Mouse (Mus musculus): Measurements from ENCODE around the gene Mdm4. TPM values are rescaled to one million over a fixed set of nuclear protein-coding genes. Genes with fewer than 3 reads are reported as not detected.
"Not testable (repeated sequence)": the region's sequence is repeated elsewhere in the genome, so short reads cannot be mapped to it uniquely, and the experiment has no call there.

Gene Mdm4
- polyA plus RNA-seq, 1 experiment from 2014 or later: 35.9 TPM

DNA sequence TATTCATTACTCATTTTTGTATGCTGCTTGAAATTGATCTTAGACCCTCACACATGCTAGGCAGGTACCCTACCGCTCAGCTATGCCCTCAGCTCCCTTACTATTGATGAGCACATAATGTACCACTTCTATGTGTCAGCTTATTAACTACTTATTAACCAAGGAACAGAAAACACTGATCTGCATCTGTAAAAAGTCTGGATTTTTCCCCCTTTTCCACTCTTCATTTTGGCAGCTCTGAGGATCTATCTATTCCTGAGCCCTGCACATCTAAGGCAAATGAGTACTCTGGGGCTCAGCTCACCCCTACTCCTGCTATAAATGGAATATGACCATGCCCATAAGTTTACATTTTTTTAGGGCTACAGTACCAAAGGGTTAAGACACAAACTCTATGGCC lies 16.2 kb downstream of the Mdm4 start:
- Histone ChIP-seq H3K27ac (no peak overlapping the region), H3K36me3 (peaks cover 68% of the 10 kb centered on the region), H3K27me3 (no peaks in the 10 kb centered on the region), H3K4me3 (no peak overlapping the region), H3K4me1 (no peaks in the 10 kb centered on the region), H3K4me2 (no peak overlapping the region), H3K9ac (no peak overlapping the region), H3K9me3 (no peaks in the 10 kb centered on the region)
- no peak for ATAC-seq (ENCODE audit: insufficient number of reproducible peaks, low FRiP score, low TSS enrichment, low read depth)
- WGBS: 93% methylated on average over 1 of the region's 1 CpGs

GRCm38 (mm10) chr1:133013331-133013730 lies 17.0 kb downstream of the Mdm4 start:
- Histone ChIP-seq H3K4me1 (no peaks in the 10 kb centered on the region), H3K27ac (no peak overlapping the region), H3K36me3 (peaks cover 68% of the 10 kb centered on the region), H3K27me3 (no peaks in the 10 kb centered on the region), H3K9ac (no peak overlapping the region), H3K4me3 (no peak overlapping the region), H3K9me3 (no peaks in the 10 kb centered on the region), H3K4me2 (no peak overlapping the region)
- no peak for ATAC-seq (ENCODE audit: insufficient number of reproducible peaks, low FRiP score, low TSS enrichment, low read depth)

DNA sequence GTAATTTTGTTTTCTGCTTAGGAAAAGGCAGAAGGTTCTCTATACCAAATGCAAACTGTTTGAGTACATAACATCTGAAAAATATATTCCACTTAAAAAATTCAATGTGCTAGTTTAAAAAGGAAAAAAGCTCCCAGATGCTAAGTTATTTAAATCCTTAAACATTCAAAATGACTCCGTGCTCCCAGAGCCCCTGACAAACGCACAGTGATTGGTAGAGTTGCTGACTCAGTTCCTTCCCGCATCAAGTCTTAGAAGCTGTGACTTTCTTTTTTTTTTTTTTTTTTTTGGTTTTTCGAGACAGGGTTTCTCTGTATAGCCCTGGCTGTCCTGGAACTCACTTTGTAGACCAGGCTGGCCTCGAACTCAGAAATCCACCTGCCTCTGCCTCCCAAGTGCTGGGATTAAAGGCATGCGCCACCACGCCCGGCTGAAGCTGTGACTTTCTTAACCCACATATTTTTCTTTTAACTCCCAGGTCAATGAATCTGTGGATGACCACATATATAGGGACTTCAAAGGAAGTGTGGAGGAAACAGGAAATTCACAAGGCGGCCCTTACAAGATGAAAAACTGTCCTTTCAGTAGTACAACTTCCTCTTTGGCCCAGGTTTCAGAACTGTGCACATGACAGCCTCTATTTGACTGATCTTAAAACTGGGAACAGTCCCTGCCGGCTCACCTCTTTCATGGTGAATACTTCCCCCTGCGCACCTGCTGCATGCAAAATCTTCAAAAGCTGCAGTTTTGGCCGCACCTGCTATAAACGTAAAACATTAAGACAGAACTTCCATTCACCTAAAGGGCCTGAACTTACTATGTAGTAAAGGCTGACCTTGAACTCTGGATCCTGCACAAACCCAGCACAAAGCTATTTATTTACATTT lies 18.2 kb downstream of the Mdm4 start:
- no peak overlapping the region for H3K4me2 ChIP-seq
- ATAC-seq (ENCODE audit: insufficient number of reproducible peaks, low FRiP score, low TSS enrichment, low read depth): no peak
- H3K9me3 ChIP-seq: no peaks in the 10 kb centered on the region
- H3K27ac ChIP-seq: no peak overlapping the region
- H3K4me1 ChIP-seq: no peaks in the 10 kb centered on the region
- H3K27me3 ChIP-seq: no peaks in the 10 kb centered on the region
- H3K36me3 ChIP-seq: peaks cover 65% of the 10 kb centered on the region
- WGBS: 81% methylated on average over 12 of the region's 13 CpGs
- H3K4me3 ChIP-seq: no peak overlapping the region
- no peak overlapping the region for H3K9ac ChIP-seq

- H3K9ac ChIP-seq: no peak overlapping the region
- H3K4me2 ChIP-seq: no peak overlapping the region
- no peaks in the 10 kb centered on the region for H3K9me3 ChIP-seq
- no peak for ATAC-seq (ENCODE audit: insufficient number of reproducible peaks, low FRiP score, low TSS enrichment, low read depth)
- H3K27ac ChIP-seq: no peak overlapping the region
- 76% methylated on average over 3 of the region's 3 CpGs for WGBS
- no peaks in the 10 kb centered on the region for H3K27me3 ChIP-seq
- no peaks in the 10 kb centered on the region for H3K4me1 ChIP-seq
- H3K4me3 ChIP-seq: no peak overlapping the region
- peaks cover 60% of the 10 kb centered on the region for H3K36me3 ChIP-seq
These were observed 23.8 kb downstream of the Mdm4 start for GRCm38 (mm10) chr1:133006571-133006970.

GRCm38 (mm10) chr1:133000347-133000746 lies 30.0 kb downstream of the Mdm4 start:
- WGBS: 93% methylated on average over 6 of the region's 6 CpGs
- H3K27me3 ChIP-seq: no peaks in the 10 kb centered on the region
- peaks cover 84% of the 10 kb centered on the region for H3K36me3 ChIP-seq
- H3K27ac ChIP-seq: no peak overlapping the region
- H3K4me2 ChIP-seq: no peak overlapping the region
- ATAC-seq (ENCODE audit: insufficient number of reproducible peaks, low FRiP score, low TSS enrichment, low read depth): no peak
- H3K4me3 ChIP-seq: no peak overlapping the region
- H3K9ac ChIP-seq: no peak overlapping the region
- H3K9me3 ChIP-seq: no peaks in the 10 kb centered on the region
- H3K4me1 ChIP-seq: no peaks in the 10 kb centered on the region

DNA sequence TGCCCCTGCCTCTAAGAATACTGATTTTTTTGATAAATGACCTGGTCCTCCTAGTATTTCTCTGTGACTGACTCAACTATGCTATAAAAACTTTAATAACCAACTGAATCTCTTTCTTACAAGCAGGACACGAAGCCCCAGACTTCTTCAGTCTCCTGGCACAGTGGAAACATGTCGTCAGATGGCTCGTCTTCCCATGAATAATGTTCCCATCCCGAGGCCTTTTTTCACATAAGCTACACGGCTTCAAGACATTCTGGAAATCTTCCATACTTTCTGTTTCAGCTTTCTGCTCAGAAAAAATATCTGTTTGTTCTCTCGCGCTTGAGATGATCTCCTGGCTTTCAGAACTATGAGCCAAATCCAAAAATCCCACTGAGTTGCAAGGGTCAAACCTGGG lies 38.8 kb downstream of the Mdm4 start:
- H3K4me1 ChIP-seq: no peaks in the 10 kb centered on the region; the same call in 1 of the 2 replicates
- no peaks in the 10 kb centered on the region for H3K9me3 ChIP-seq
- H3K9ac ChIP-seq: no peak overlapping the region
- no peak overlapping the region for H3K4me3 ChIP-seq
- ATAC-seq (ENCODE audit: insufficient number of reproducible peaks, low FRiP score, low TSS enrichment, low read depth): no peak
- H3K27me3 ChIP-seq: no peaks in the 10 kb centered on the region
- peaks cover 75% of the 10 kb centered on the region for H3K36me3 ChIP-seq
- WGBS: 86% methylated on average over 7 of the region's 7 CpGs
- no peak overlapping the region for H3K4me2 ChIP-seq
- no peak overlapping the region for H3K27ac ChIP-seq

DNA sequence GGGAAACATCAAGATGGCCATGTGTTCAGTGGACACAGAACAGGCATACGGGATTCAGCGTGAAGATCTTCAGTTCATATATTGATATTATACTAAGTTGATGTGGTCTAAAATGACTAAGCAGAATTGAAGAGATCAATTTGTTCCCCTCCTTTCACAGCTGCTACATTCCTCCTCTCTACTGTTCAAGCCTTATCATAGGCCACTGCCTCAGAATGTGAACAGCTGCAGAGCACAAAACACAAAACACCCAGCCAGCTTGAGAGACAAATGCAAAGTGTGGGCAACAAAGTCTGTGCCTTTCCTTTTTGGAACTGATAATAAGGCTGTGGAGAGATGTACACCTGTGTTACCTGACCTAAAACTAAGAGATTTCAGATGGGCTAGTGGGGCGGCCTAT lies 39.6 kb downstream of the Mdm4 start:
- Histone ChIP-seq H3K4me3 (no peak overlapping the region), H3K36me3 (peaks cover 72% of the 10 kb centered on the region), H3K27me3 (no peaks in the 10 kb centered on the region), H3K4me1 (no peaks in the 10 kb centered on the region; the same call in 1 of the 2 replicates), H3K9ac (no peak overlapping the region), H3K9me3 (no peaks in the 10 kb centered on the region), H3K4me2 (no peak overlapping the region), H3K27ac (no peak overlapping the region)
- WGBS: 93% methylated on average over 3 of the region's 3 CpGs
- ATAC-seq (ENCODE audit: insufficient number of reproducible peaks, low FRiP score, low TSS enrichment, low read depth): no peak

DNA sequence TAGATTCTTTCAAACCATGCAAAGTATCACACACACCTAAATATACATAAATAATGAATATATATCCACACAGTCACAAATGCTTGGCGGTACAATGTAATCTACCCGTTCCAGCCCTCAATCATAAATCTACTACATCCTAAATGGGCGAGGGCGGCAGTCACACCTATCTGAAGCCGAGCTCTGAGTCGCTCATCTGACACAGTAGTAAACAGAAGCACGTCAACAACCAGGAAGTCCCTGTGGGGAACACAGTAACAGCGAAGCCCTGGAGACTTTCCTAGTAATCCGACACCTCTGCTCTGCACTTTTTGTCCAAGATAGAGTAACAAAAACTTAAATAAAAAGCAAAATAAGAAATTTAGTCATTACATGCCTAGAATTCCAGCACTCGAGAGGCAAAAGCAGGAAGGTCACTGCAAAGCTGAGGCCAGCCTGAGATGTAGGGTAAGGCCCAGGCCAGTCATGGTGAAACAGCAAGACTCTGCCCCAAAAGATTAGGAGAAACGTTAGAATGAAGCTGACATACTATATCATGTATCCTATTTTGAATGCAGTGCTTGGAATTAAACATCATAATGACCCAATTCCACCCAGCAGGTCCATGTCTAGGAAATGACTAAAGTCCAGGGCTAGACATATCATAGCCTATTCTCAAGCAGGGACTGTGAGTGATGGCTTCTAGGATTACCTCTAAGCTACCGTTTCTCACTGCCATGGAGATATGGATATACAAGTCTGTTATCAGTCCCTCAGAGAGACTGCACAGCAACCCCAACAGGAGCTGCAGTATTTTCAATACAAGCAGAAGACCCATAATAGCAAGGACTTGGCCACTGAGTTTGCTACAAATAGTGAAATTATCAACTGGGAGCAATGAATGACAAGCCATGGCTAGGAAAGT lies 41.6 kb downstream of the Mdm4 start:
- not testable (repeated sequence) for H3K27ac ChIP-seq; H3K4me3 ChIP-seq; H3K4me1 ChIP-seq; ATAC-seq (ENCODE audit: insufficient number of reproducible peaks, low FRiP score, low TSS enrichment, low read depth); H3K9me3 ChIP-seq; H3K9ac ChIP-seq; H3K4me2 ChIP-seq; H3K27me3 ChIP-seq
- WGBS: 62% methylated on average over 12 of the region's 12 CpGs
- peaks cover 72% of the 10 kb centered on the region for H3K36me3 ChIP-seq

DNA sequence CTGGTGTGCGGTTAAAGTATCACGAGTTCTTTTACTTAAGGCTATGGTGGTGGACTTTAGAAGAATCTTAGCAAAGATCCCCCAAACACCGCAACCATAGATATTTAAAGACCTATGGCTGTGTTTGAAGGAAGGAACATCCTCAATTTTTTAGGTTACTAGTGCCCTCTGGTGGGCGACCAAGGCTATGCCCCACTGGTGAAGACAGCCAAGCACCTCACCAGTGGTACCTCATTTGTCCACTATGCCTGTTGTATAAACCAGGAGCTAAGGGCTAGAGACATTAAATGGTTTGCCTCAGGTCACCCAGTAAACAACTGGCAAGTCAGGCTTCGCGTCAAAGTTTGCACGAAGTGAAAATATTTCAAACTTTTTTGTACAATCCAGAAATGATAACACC lies 47.6 kb downstream of the Mdm4 start:
- Histone ChIP-seq H3K36me3 (peaks cover 60% of the 10 kb centered on the region), H3K4me1 (no peaks in the 10 kb centered on the region; the same call in 1 of the 2 replicates), H3K27ac (no peak overlapping the region), H3K27me3 (no peaks in the 10 kb centered on the region), H3K9me3 (no peaks in the 10 kb centered on the region), H3K4me3 (no peak overlapping the region), H3K9ac (no peak overlapping the region), H3K4me2 (no peak overlapping the region)
- 60% methylated on average over 7 of the region's 7 CpGs for WGBS
- ATAC-seq (ENCODE audit: insufficient number of reproducible peaks, low FRiP score, low TSS enrichment, low read depth): no peak

- H3K4me2 ChIP-seq: no peak overlapping the region
- 88% methylated on average over 6 of the region's 6 CpGs for WGBS
- no peaks in the 10 kb centered on the region for H3K4me1 ChIP-seq
- no peak for ATAC-seq (ENCODE audit: insufficient number of reproducible peaks, low FRiP score, low TSS enrichment, low read depth)
- no peak overlapping the region for H3K9ac ChIP-seq
- no peak overlapping the region for H3K27ac ChIP-seq
- H3K9me3 ChIP-seq: no peaks in the 10 kb centered on the region
- H3K27me3 ChIP-seq: no peaks in the 10 kb centered on the region
- H3K36me3 ChIP-seq: peaks cover 56% of the 10 kb centered on the region
- no peak overlapping the region for H3K4me3 ChIP-seq
These were observed 49.1 kb downstream of the Mdm4 start for GRCm38 (mm10) chr1:132981232-132981631.

DNA sequence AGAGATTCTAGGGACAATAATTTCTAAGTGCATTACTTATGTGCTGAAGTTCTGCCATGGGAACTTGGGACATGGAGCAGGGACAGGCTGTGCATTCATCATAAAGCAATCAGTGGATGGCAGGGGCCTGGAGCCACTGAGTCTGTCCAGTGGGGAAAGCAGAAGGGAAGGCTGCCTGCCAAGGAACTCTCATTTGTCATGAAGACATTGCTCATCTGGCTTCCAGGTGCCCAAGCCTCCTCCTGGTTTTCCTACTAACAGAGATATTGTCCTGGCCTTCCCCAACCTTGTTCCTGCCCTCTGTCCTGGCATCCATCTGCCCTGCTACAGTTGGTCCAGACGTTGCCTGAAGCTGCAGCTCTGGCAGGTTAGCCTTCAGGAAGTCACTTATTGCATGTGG lies 53.0 kb downstream of the Mdm4 start:
- Histone ChIP-seq H3K9me3 (no peaks in the 10 kb centered on the region), H3K9ac (no peak overlapping the region), H3K4me3 (no peak overlapping the region), H3K27ac (no peak overlapping the region), H3K27me3 (no peaks in the 10 kb centered on the region), H3K4me1 (no peaks in the 10 kb centered on the region), H3K36me3 (peaks cover 30% of the 10 kb centered on the region), H3K4me2 (no peak overlapping the region)
- ATAC-seq (ENCODE audit: insufficient number of reproducible peaks, low FRiP score, low TSS enrichment, low read depth): no peak
- WGBS: 41% methylated on average over 1 of the region's 1 CpGs

- Histone ChIP-seq H3K4me1 (no peaks in the 10 kb centered on the region), H3K36me3 (no peaks in the 10 kb centered on the region), H3K4me2 (no peak overlapping the region), H3K27ac (no peak overlapping the region), H3K9ac (no peak overlapping the region), H3K9me3 (no peaks in the 10 kb centered on the region), H3K4me3 (no peak overlapping the region), H3K27me3 (0 out of 2 replicates have a peak, but pooled peaks cover 3% of the 10 kb centered on the region)
- 22% methylated on average over 6 of the region's 6 CpGs for WGBS
- ATAC-seq (ENCODE audit: insufficient number of reproducible peaks, low FRiP score, low TSS enrichment, low read depth): no peak
These were observed 61.7 kb downstream of the Mdm4 start for GRCm38 (mm10) chr1:132968659-132969058.

All from limb, embryonic 15.5 days (tissue).